Comparison of ENCODE assay signal across 10 mouse cellular contexts in the genomic region with DNA sequence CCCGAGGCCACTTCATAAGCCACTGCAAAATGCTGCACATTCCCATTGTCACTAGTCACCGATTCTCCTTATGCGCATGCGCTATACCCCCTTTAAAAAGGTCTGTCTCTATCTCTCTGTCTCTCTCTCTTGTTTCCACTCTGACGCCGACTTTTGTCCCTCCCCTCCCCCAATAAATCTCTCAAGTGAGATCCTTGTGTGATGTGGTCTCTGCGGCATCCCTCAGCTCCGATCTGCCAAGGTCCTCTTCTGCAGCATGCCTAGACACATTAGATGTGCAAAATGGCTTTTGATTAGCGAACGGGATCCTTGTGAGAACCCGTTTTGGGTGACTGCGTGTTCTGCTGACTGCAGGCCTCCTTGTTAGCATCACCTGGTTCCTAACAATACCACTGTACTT.
"Had no signal": no experiment of that assay in that cellular context is flagged by ENCODE, and none has a peak within 500 bp of the region (broad histone marks: within the 10 kb centered on the region; RNA-seq: fewer than 3 reads in every experiment).

No protein-coding gene starts in this region.

- DNase-seq: lung, adult 18-20 months; lung, embryonic 14.5 days; lung, postnatal 10 days; lung, postnatal 4 days; midbrain, embryonic 14.5 days; right cerebral cortex, postnatal 14 days; thymus, adult 2 months; thymus, postnatal 14 days; thymus, postnatal 4 days had no signal

- ATAC-seq: midbrain, embryonic 16.5 days had no signal
